Mouse (Mus musculus) 3134 (cell line): ENCODE measurements around the gene Plekhg1.

ENCODE experiments used
- DNase-seq: peaks from one replicate; pipeline ENCODE4 v3.0.0-alpha.2; 2011; ENCODE audit warnings: low spot score; ENCODE audit not compliant: insufficient read length; ENCODE audit errors: extremely low read depth

Plekhg1 gene

GRCm38 (mm10) chr10:3996170-3996876, 256.2 kb downstream of the Plekhg1 start:
- DNase-seq: no peak

GRCm38 (mm10) chr10:3997851-3998426, 257.8 kb downstream of the Plekhg1 start:
- no peak for DNase-seq

- peak; percentile 11 for DNase-seq
Measured at GRCm38 (mm10) chr10:4002711-4003110, 262.5 kb downstream of the Plekhg1 start.

GRCm38 (mm10) chr10:4005191-4005590, 265.0 kb downstream of the Plekhg1 start:
- no peak for DNase-seq

- no peak for DNase-seq
Measured at GRCm38 (mm10) chr10:4006296-4007015, 266.3 kb downstream of the Plekhg1 start.
